In the genomic region with DNA sequence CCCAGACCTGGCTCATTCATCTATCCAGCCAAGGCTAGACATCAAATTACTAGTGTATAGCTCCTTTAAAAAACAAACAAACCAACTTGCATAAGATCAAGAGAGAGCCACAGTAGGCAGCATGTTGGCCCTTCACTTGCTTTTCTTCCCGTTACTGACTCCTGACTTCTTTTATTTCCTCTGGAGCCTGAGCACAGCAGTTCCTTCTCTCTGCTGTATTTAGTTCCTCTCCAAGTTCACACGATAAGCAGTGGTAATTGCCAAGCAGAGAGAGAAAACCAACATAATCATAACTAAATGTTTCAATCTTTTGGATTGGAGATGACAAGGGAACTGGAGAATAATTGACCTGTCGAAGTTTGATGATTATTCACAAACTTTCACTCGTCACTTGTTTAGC, we compare ENCODE assay signal across 10 mouse cellular contexts. TPM values are rescaled to one million over a fixed set of nuclear protein-coding genes. Genes with fewer than 3 reads are reported as not detected.
DNase-seq lines count a peak whose midpoint lies in the region; ATAC-seq and TF ChIP-seq lines count a peak whose summit lies in the region.
"Had no signal": no experiment of that assay in that cellular context is flagged by ENCODE, and none has a peak within 500 bp of the region (broad histone marks: within the 10 kb centered on the region; RNA-seq: fewer than 3 reads in every experiment).

No protein-coding gene starts in this region.

- DNase-seq in heart, postnatal 36 days: no peak
- DNase-seq in hindbrain, postnatal 0 days (ENCODE audit: low spot score): no peak
- DNase-seq in midbrain, embryonic 14.5 days: no peak
- DNase-seq in urinary bladder, postnatal 14 days (ENCODE audit: low spot score): no peak
- DNase-seq in adrenal gland, postnatal 36 days: no peak
- DNase-seq in urinary bladder, postnatal 25 days (ENCODE audit: low spot score): no peak
- DNase-seq: cerebellum, adult 2 months; kidney, adult 9 months had no signal

- peak overlapping the region; percentile 74 for H3K4me2 ChIP-seq in heart, embryonic 16.5 days (ENCODE audit: low read depth, low read length)
- peak overlapping the region; percentile 84 for H3K4me2 ChIP-seq in hindbrain, postnatal 0 days (ENCODE audit: low read depth, low read length)
- peak overlapping the region; percentile 75 for H3K4me2 ChIP-seq in midbrain, embryonic 14.5 days (ENCODE audit: low read length)

- no peak for TF ChIP-seq CTCF in bone marrow macrophage, adult 2 months (IDR thresholded peaks at IDR 0.05; ENCODE audit: low read depth, low read length)
- no peak for TF ChIP-seq CTCF in hindbrain, postnatal 0 days (IDR thresholded peaks at IDR 0.05; ENCODE audit: low read depth)

- peak overlapping the region; percentile 71 for H3K4me3 ChIP-seq in heart, embryonic 16.5 days (ENCODE audit: low read length)
- peak overlapping the region; percentile 47 for H3K4me3 ChIP-seq in bone marrow macrophage, adult 2 months (ENCODE audit: insufficient read depth, low read length)
- H3K4me3 ChIP-seq in hindbrain, postnatal 0 days (ENCODE audit: low read length): peak overlapping the region; percentile 69
- H3K4me3 ChIP-seq in midbrain, embryonic 14.5 days (replicated peaks; ENCODE audit: low read depth, low read length): peak overlapping the region; percentile 66; the same call in 1 of the 2 replicates

- intact Hi-C loops in heart, postnatal 36 days (cut with DNase I): loop anchor here (5.0 to 10.0 kb wide), 2 partner anchors 245 to 692 kb away; a partner anchor contains a TSS

- H3K36me3 ChIP-seq in heart, embryonic 16.5 days (ENCODE audit: control insufficient read depth, insufficient read depth): peaks cover 17% of the 10 kb centered on the region
- no peaks in the 10 kb centered on the region for H3K36me3 ChIP-seq in hindbrain, postnatal 0 days (ENCODE audit: insufficient read depth, low read length)
- peaks cover 9% of the 10 kb centered on the region; the same call in 1 of the 2 replicates for H3K36me3 ChIP-seq in midbrain, embryonic 14.5 days (ENCODE audit: control insufficient read depth, insufficient read depth, low read length)

- no peak for ATAC-seq in heart, embryonic 16.5 days (replicated peaks; ENCODE audit: extremely low read depth, insufficient read depth, low FRiP score)
- ATAC-seq in hindbrain, postnatal 0 days: no peak
- ATAC-seq in midbrain, embryonic 14.5 days (ENCODE audit: low FRiP score, low TSS enrichment): no peak

- H3K9ac ChIP-seq in heart, embryonic 16.5 days (ENCODE audit: low read length): peak overlapping the region; percentile 85
- H3K9ac ChIP-seq in hindbrain, postnatal 0 days (replicated peaks; ENCODE audit: low read length): no peak overlapping the region; the same call in 1 of the 2 replicates
- H3K9ac ChIP-seq in midbrain, embryonic 14.5 days (replicated peaks; ENCODE audit: low read length): no peak overlapping the region

- H3K27me3 ChIP-seq in heart, embryonic 16.5 days (ENCODE audit: control insufficient read depth, insufficient read depth, low read length): no peaks in the 10 kb centered on the region
- no peaks in the 10 kb centered on the region for H3K27me3 ChIP-seq in hindbrain, postnatal 0 days (ENCODE audit: insufficient read depth, low read length)
- H3K27me3 ChIP-seq in midbrain, embryonic 14.5 days (ENCODE audit: control insufficient read depth, insufficient read depth, low read length): no peaks in the 10 kb centered on the region

- H3K4me1 ChIP-seq in heart, embryonic 16.5 days (ENCODE audit: control insufficient read depth, insufficient read depth, low read length): peaks cover 12% of the 10 kb centered on the region
- H3K4me1 ChIP-seq in bone marrow macrophage, adult 2 months (ENCODE audit: control insufficient read depth, insufficient read depth, low read length): peaks cover 44% of the 10 kb centered on the region
- 0 out of 2 replicates have a peak, but pooled peaks cover 4% of the 10 kb centered on the region for H3K4me1 ChIP-seq in hindbrain, postnatal 0 days (ENCODE audit: insufficient read depth, low read length)
- no peaks in the 10 kb centered on the region; the same call in 1 of the 2 replicates for H3K4me1 ChIP-seq in midbrain, embryonic 14.5 days (ENCODE audit: control insufficient read depth, insufficient read depth, low read length)

- no peak overlapping the region for H3K27ac ChIP-seq in heart, embryonic 16.5 days (ENCODE audit: low read length)
- H3K27ac ChIP-seq in bone marrow macrophage, adult 2 months (ENCODE audit: insufficient read depth, low read depth, low read length): peak overlapping the region; percentile 90
- no peak overlapping the region for H3K27ac ChIP-seq in hindbrain, postnatal 0 days
- no peak overlapping the region for H3K27ac ChIP-seq in midbrain, embryonic 14.5 days (replicated peaks; ENCODE audit: low read depth, low read length)

- TF ChIP-seq POLR2A in bone marrow macrophage, adult 2 months (IDR thresholded peaks at IDR 0.05; ENCODE audit: borderline replicate concordance, low read depth, low read length): no peak

- no peaks in the 10 kb centered on the region for H3K9me3 ChIP-seq in heart, embryonic 16.5 days (replicated peaks; ENCODE audit: control insufficient read depth, low read length)
- no peaks in the 10 kb centered on the region for H3K9me3 ChIP-seq in hindbrain, postnatal 0 days (ENCODE audit: low read length)
- no peaks in the 10 kb centered on the region for H3K9me3 ChIP-seq in midbrain, embryonic 14.5 days (ENCODE audit: control insufficient read depth, low read length)

- 38% methylated on average over 4 of the region's 4 CpGs for WGBS in heart, embryonic 16.5 days
- 50% methylated on average over 4 of the region's 4 CpGs for WGBS in hindbrain, postnatal 0 days
- WGBS in midbrain, embryonic 14.5 days: 62% methylated on average over 4 of the region's 4 CpGs

RNA-seq across cellular contexts. Expression of a gene that starts 1.1 kb away (rescaled TPM):
- polyA plus RNA-seq in heart, embryonic 16.5 days (2015; fragmentation: Nextera tagmentation; extraction: Ambion mirVana): 5.9 and 6.5 TPM in 2 replicates
- 1 to 10 TPM; 4.0 to 4.1 TPM for total RNA-seq in heart, postnatal 36 days (2021)
- 8.1 and 9.3 TPM in 2 replicates for polyA plus RNA-seq in bone marrow macrophage, adult 2 months (2012; ENCODE audit: insufficient read depth, insufficient read length, missing spikeins)
- 5.5 and 8.0 TPM in 2 replicates for total RNA-seq in hindbrain, postnatal 0 days (2014; rRNA removed)
- polyA plus RNA-seq in hindbrain, postnatal 0 days (2015; fragmentation: Nextera tagmentation; extraction: Ambion mirVana): 8.9 and 9.4 TPM in 2 replicates
- polyA plus RNA-seq in midbrain, embryonic 14.5 days (2014; fragmentation: Nextera tagmentation; extraction: Ambion mirVana): 6.1 and 6.2 TPM in 2 replicates
- 1 to 10 TPM; 7.3 to 8.3 TPM for total RNA-seq in adrenal gland, postnatal 36 days (2021)

RNA-seq across cellular contexts. Expression of a gene that starts 1.3 kb away (rescaled TPM):
- polyA plus RNA-seq in heart, embryonic 16.5 days (2015; fragmentation: Nextera tagmentation; extraction: Ambion mirVana): 7.9 and 9.8 TPM in 2 replicates
- total RNA-seq in heart, postnatal 36 days (2021): 1 to 10 TPM; 2.0 to 2.1 TPM
- polyA plus RNA-seq in bone marrow macrophage, adult 2 months (2012; ENCODE audit: insufficient read depth, insufficient read length, missing spikeins): 23.3 and 28.4 TPM in 2 replicates
- total RNA-seq in hindbrain, postnatal 0 days (2014; rRNA removed): 5.2 and 5.9 TPM in 2 replicates
- polyA plus RNA-seq in hindbrain, postnatal 0 days (2015; fragmentation: Nextera tagmentation; extraction: Ambion mirVana): 5.3 and 5.7 TPM in 2 replicates
- 7.2 and 9.3 TPM in 2 replicates for polyA plus RNA-seq in midbrain, embryonic 14.5 days (2014; fragmentation: Nextera tagmentation; extraction: Ambion mirVana)
- 1 to 10 TPM; 8.1 to 8.7 TPM for total RNA-seq in adrenal gland, postnatal 36 days (2021)
